8 mouse cellular contexts compared by ENCODE assay signal in the genomic region with DNA sequence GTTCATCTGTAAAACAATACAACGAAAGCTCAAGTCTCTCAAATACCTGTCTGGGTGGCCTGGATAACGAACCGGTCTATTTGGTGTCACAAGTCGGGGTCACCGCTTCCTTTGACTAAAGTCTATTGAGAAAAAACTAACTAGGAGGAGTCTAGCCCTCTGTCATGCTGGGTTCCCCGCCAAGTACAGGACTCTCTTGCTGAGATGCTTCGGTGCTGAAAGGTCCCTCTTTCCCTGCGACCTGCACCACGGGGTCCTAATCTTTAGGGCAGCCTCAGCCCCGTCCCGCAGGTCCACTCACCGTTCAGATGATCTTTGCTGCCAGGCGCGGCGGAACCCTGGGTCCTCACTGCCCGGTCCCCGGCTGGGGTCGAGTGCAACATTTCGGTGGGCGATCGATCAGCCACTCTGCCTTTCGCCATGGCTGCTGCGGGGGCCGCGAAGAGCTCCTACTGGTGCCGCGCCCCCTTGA. TPM values are rescaled to one million over a fixed set of nuclear protein-coding genes. Genes with fewer than 3 reads are reported as not detected.
DNase-seq lines count a peak whose midpoint lies in the region; ATAC-seq and TF ChIP-seq lines count a peak whose summit lies in the region.

No protein-coding gene starts in this region.

- no peak for TF ChIP-seq CTCF in CH12.LX (conservative IDR thresholded peaks at IDR 0.05 in 1 of 2, IDR thresholded peaks at IDR 0.05 in 1 of 2; ENCODE audit: low read depth in 2 of 2, low read length in 2 of 2)
- no peak for TF ChIP-seq CTCF in intestine, postnatal 0 days (IDR thresholded peaks at IDR 0.05; ENCODE audit: low read depth)

- peak overlapping the region; percentile 92 for H3K27ac ChIP-seq in heart, embryonic 16.5 days (ENCODE audit: low read length)
- H3K27ac ChIP-seq in CH12.LX (ENCODE audit: insufficient read depth, low read depth) = no peak overlapping the region
- 0 out of 2 replicates have a peak overlapping the region, but pooled peaks have one; percentile 10 for H3K27ac ChIP-seq in embryonic facial prominence, embryonic 11.5 days (replicated peaks; ENCODE audit: low read depth, low read length)
- peak overlapping the region; percentile 81 for H3K27ac ChIP-seq in intestine, postnatal 0 days (ENCODE audit: low read depth, low read length)
- H3K27ac ChIP-seq in midbrain, embryonic 15.5 days = peak overlapping the region; percentile 87

- H3K9ac ChIP-seq in heart, embryonic 16.5 days (ENCODE audit: low read length) = peak overlapping the region; percentile 81
- H3K9ac ChIP-seq in CH12.LX (ENCODE audit: insufficient read depth, low read depth) = peak overlapping the region; percentile 81
- peak overlapping the region; percentile 25 for H3K9ac ChIP-seq in embryonic facial prominence, embryonic 11.5 days (replicated peaks; ENCODE audit: low read length)
- H3K9ac ChIP-seq in intestine, postnatal 0 days (ENCODE audit: low read depth, low read length) = peak overlapping the region; percentile 62
- H3K9ac ChIP-seq in midbrain, embryonic 15.5 days = peak overlapping the region; percentile 55

- DNase-seq in heart, adult 18-20 months = no peak
- DNase-seq in CH12.LX (ENCODE audit: extremely low read depth) = peak; percentile 21
- DNase-seq in embryonic facial prominence, embryonic 11.5 days (ENCODE audit: low spot score) = no peak
- no peak for DNase-seq in urinary bladder, postnatal 4 days (ENCODE audit: low spot score in 2 of 2)
- no peak for DNase-seq in spleen, postnatal 14 days (ENCODE audit: low spot score in 2 of 2)

- TF ChIP-seq RAD21 in CH12.LX (IDR thresholded peaks at IDR 0.05; ENCODE audit: low read depth, low read length) = no peak

- peaks cover 12% of the 10 kb centered on the region for H3K79me2 ChIP-seq in CH12.LX (replicated peaks; ENCODE audit: control insufficient read depth, extremely low read depth, insufficient read depth, poor library complexity, severe bottlenecking)

- no peak for TF ChIP-seq EP300 in CH12.LX (IDR thresholded peaks at IDR 0.05; ENCODE audit: low read length)

- dilution Hi-C loops in CH12.LX (cut with MboI; ENCODE audit: extremely low pct_ligation_motif_present, extremely low pct_unique_long_range_greater_than_20kb, low sequenced_read_pairs) = no loop called here

- no peaks in the 10 kb centered on the region for H3K9me3 ChIP-seq in heart, embryonic 16.5 days (replicated peaks; ENCODE audit: control insufficient read depth, low read length)
- no peaks in the 10 kb centered on the region for H3K9me3 ChIP-seq in CH12.LX (replicated peaks; ENCODE audit: low read length)
- no peaks in the 10 kb centered on the region for H3K9me3 ChIP-seq in embryonic facial prominence, embryonic 11.5 days (replicated peaks; ENCODE audit: control insufficient read depth, low read length)
- H3K9me3 ChIP-seq in intestine, postnatal 0 days (ENCODE audit: control insufficient read depth) = no peaks in the 10 kb centered on the region
- no peaks in the 10 kb centered on the region for H3K9me3 ChIP-seq in midbrain, embryonic 15.5 days

- in situ Hi-C loops in CH12.LX (cut with MboI; ENCODE audit: low pct_ligation_motif_present, low pct_unique_long_range_greater_than_20kb, low sequenced_read_pairs) = no loop called here

- WGBS in heart, embryonic 16.5 days = under 1% methylated on average over 27 of the region's 27 CpGs
- under 1% methylated on average over 27 of the region's 27 CpGs for WGBS in embryonic facial prominence, embryonic 11.5 days
- WGBS in intestine, postnatal 0 days = under 1% methylated on average over 27 of the region's 27 CpGs
- under 1% methylated on average over 27 of the region's 27 CpGs for WGBS in midbrain, embryonic 15.5 days

- H3K27me3 ChIP-seq in heart, embryonic 16.5 days (ENCODE audit: control insufficient read depth, insufficient read depth, low read length) = no peaks in the 10 kb centered on the region
- H3K27me3 ChIP-seq in CH12.LX (replicated peaks) = no peaks in the 10 kb centered on the region
- no peaks in the 10 kb centered on the region for H3K27me3 ChIP-seq in embryonic facial prominence, embryonic 11.5 days (ENCODE audit: control insufficient read depth, insufficient read depth, low read length)
- H3K27me3 ChIP-seq in intestine, postnatal 0 days (replicated peaks; ENCODE audit: control insufficient read depth, insufficient read depth, low read length) = no peaks in the 10 kb centered on the region
- H3K27me3 ChIP-seq in midbrain, embryonic 15.5 days (replicated peaks) = no peaks in the 10 kb centered on the region

- peak; percentile 45; the same call in 1 of the 2 replicates for ATAC-seq in heart, embryonic 16.5 days (replicated peaks; ENCODE audit: extremely low read depth, insufficient read depth, low FRiP score)
- no peak; the same call in none of the 2 replicates for ATAC-seq in embryonic facial prominence, embryonic 11.5 days (replicated peaks; ENCODE audit: insufficient number of reproducible peaks, low FRiP score, low TSS enrichment, low read depth)
- peak; percentile 44 for ATAC-seq in intestine, postnatal 0 days
- no peak; the same call in 1 of the 2 replicates for ATAC-seq in midbrain, embryonic 15.5 days (replicated peaks)

- H3K4me2 ChIP-seq in heart, embryonic 16.5 days (ENCODE audit: low read depth, low read length) = peak overlapping the region; percentile 69
- peak overlapping the region; percentile 53 for H3K4me2 ChIP-seq in CH12.LX (ENCODE audit: insufficient read depth, low read depth, poor library complexity, severe bottlenecking)
- H3K4me2 ChIP-seq in embryonic facial prominence, embryonic 11.5 days (ENCODE audit: low read depth, low read length) = peak overlapping the region; percentile 65
- H3K4me2 ChIP-seq in intestine, postnatal 0 days (replicated peaks; ENCODE audit: low read depth) = peak overlapping the region; percentile 73
- H3K4me2 ChIP-seq in midbrain, embryonic 15.5 days = peak overlapping the region; percentile 63

- H3K4me3 ChIP-seq in heart, embryonic 16.5 days (ENCODE audit: low read length) = peak overlapping the region; percentile 76
- H3K4me3 ChIP-seq in CH12.LX (replicated peaks in 1 of 3; ENCODE audit: low read depth in 2 of 3, low read length in 2 of 3, poor library complexity in 1 of 3) = peak overlapping the region; percentile 70 to 86 (median 79)
- peak overlapping the region; percentile 48 for H3K4me3 ChIP-seq in embryonic facial prominence, embryonic 11.5 days (ENCODE audit: low read depth, low read length)
- peak overlapping the region; percentile 59 for H3K4me3 ChIP-seq in intestine, postnatal 0 days (ENCODE audit: low read depth, low read length)
- peak overlapping the region; percentile 61 for H3K4me3 ChIP-seq in midbrain, embryonic 15.5 days

- H3K36me3 ChIP-seq in heart, embryonic 16.5 days (ENCODE audit: control insufficient read depth, insufficient read depth) = peaks cover 8% of the 10 kb centered on the region; the same call in 1 of the 2 replicates
- H3K36me3 ChIP-seq in CH12.LX (replicated peaks in 1 of 2; ENCODE audit: control insufficient read depth in 1 of 2, insufficient read depth in 1 of 2, low read length in 1 of 2) = peaks cover 11 to 25% of the 10 kb centered on the region in 2 experiments
- H3K36me3 ChIP-seq in embryonic facial prominence, embryonic 11.5 days (replicated peaks; ENCODE audit: control insufficient read depth, insufficient read depth, low read depth, low read length) = no peaks in the 10 kb centered on the region
- H3K36me3 ChIP-seq in intestine, postnatal 0 days (ENCODE audit: control insufficient read depth, insufficient read depth) = peaks cover 12% of the 10 kb centered on the region
- peaks cover 12% of the 10 kb centered on the region; the same call in 1 of the 2 replicates for H3K36me3 ChIP-seq in midbrain, embryonic 15.5 days (replicated peaks)

- TF ChIP-seq POLR2A in CH12.LX (IDR thresholded peaks at IDR 0.05; ENCODE audit: low read depth, low read length) = no peak

- H3K4me1 ChIP-seq in heart, embryonic 16.5 days (ENCODE audit: control insufficient read depth, insufficient read depth, low read length) = peaks cover 8% of the 10 kb centered on the region; the same call in 1 of the 2 replicates
- peaks cover 0 to 18% of the 10 kb centered on the region in 2 experiments; a peak in 1 of 4 replicates for H3K4me1 ChIP-seq in CH12.LX (ENCODE audit: control insufficient read depth in 1 of 2, insufficient read depth in 2 of 2)
- no peaks in the 10 kb centered on the region for H3K4me1 ChIP-seq in embryonic facial prominence, embryonic 11.5 days (ENCODE audit: control insufficient read depth, insufficient read depth, low read length)
- H3K4me1 ChIP-seq in intestine, postnatal 0 days (replicated peaks; ENCODE audit: control insufficient read depth, insufficient read depth, low read length) = 0 out of 2 replicates have a peak, but pooled peaks cover 2% of the 10 kb centered on the region
- peaks cover 22% of the 10 kb centered on the region for H3K4me1 ChIP-seq in midbrain, embryonic 15.5 days

RNA-seq across cellular contexts. Expression of a gene that starts 1.0 kb away (rescaled TPM):
- polyA plus RNA-seq in heart, embryonic 16.5 days (2015; fragmentation: Nextera tagmentation; extraction: Ambion mirVana) = 44.0 and 50.6 TPM in 2 replicates
- 10 to 100 TPM; 43.4 to 54.7 TPM for total RNA-seq in heart, adult 18-20 months (2021)
- total RNA-seq in CH12.LX (2012; rRNA removed) (51.1 and 67.6 TPM in 2 replicates), CH12.LX (2014; rRNA removed) (101 and 106 TPM in 2 replicates)
- 56.3 and 59.1 TPM in 2 replicates for polyA plus RNA-seq in CH12.LX (2012; ENCODE audit: insufficient read length, low read depth)
- polyA plus RNA-seq in embryonic facial prominence, embryonic 11.5 days (2014; fragmentation: Nextera tagmentation; extraction: Ambion mirVana) = 82.3 and 88.9 TPM in 2 replicates
- polyA plus RNA-seq in intestine, postnatal 0 days (2015; fragmentation: Nextera tagmentation; extraction: Ambion mirVana) = 138 and 151 TPM in 2 replicates
- polyA plus RNA-seq in midbrain, embryonic 15.5 days (2015; fragmentation: Nextera tagmentation; extraction: Ambion mirVana) = 58.1 and 63.1 TPM in 2 replicates

RNA-seq across cellular contexts. Expression of a gene that starts 25.4 kb away (rescaled TPM):
- 33.6 and 38.8 TPM in 2 replicates for polyA plus RNA-seq in heart, embryonic 16.5 days (2015; fragmentation: Nextera tagmentation; extraction: Ambion mirVana)
- total RNA-seq in heart, adult 18-20 months (2021) = 100 to 1,000 TPM; 122 to 123 TPM
- total RNA-seq in CH12.LX (2012; rRNA removed) (14.8 and 20.7 TPM in 2 replicates), CH12.LX (2014; rRNA removed) (29.5 and 32.8 TPM in 2 replicates)
- 15.8 and 24.6 TPM in 2 replicates for polyA plus RNA-seq in CH12.LX (2012; ENCODE audit: insufficient read length, low read depth)
- polyA plus RNA-seq in embryonic facial prominence, embryonic 11.5 days (2014; fragmentation: Nextera tagmentation; extraction: Ambion mirVana) = 41.5 and 48.2 TPM in 2 replicates
- polyA plus RNA-seq in intestine, postnatal 0 days (2015; fragmentation: Nextera tagmentation; extraction: Ambion mirVana) = 15.3 and 16.6 TPM in 2 replicates
- polyA plus RNA-seq in midbrain, embryonic 15.5 days (2015; fragmentation: Nextera tagmentation; extraction: Ambion mirVana) = 41.7 and 46.2 TPM in 2 replicates

RNA-seq across cellular contexts. Expression of a gene that starts 32.4 kb away (rescaled TPM):
- polyA plus RNA-seq in heart, embryonic 16.5 days (2015; fragmentation: Nextera tagmentation; extraction: Ambion mirVana) = 41.2 and 41.7 TPM in 2 replicates
- 10 to 100 TPM; 96.4 to 99.0 TPM for total RNA-seq in heart, adult 18-20 months (2021)
- total RNA-seq in CH12.LX (2012; rRNA removed) (126 and 137 TPM in 2 replicates), CH12.LX (2014; rRNA removed) (181 and 198 TPM in 2 replicates)
- 183 and 189 TPM in 2 replicates for polyA plus RNA-seq in CH12.LX (2012; ENCODE audit: insufficient read length, low read depth)
- polyA plus RNA-seq in embryonic facial prominence, embryonic 11.5 days (2014; fragmentation: Nextera tagmentation; extraction: Ambion mirVana) = 27.1 and 29.9 TPM in 2 replicates
- polyA plus RNA-seq in intestine, postnatal 0 days (2015; fragmentation: Nextera tagmentation; extraction: Ambion mirVana) = 12.0 and 12.4 TPM in 2 replicates
- 40.3 and 43.1 TPM in 2 replicates for polyA plus RNA-seq in midbrain, embryonic 15.5 days (2015; fragmentation: Nextera tagmentation; extraction: Ambion mirVana)

Comparison
In these comparisons a context has a peak if more than half of its experiments do, and no peak if none do; other contexts are left out.
1. ATAC-seq: peak in heart, embryonic 16.5 days (single experiment) and intestine, postnatal 0 days (single experiment); none in embryonic facial prominence, embryonic 11.5 days (single experiment) and midbrain, embryonic 15.5 days (single experiment).
2. H3K9ac ChIP-seq: peak in every context shown above with its lines; median percentile 81 in heart, embryonic 16.5 days; 81 in CH12.LX; 62 in intestine, postnatal 0 days; 55 in midbrain, embryonic 15.5 days; 25 in embryonic facial prominence, embryonic 11.5 days.
3. Peak in every context shown above with its lines, with median percentiles within 50 percentile points of each other: H3K4me2 ChIP-seq and H3K4me3 ChIP-seq.